Mouse (Mus musculus): Measurements from ENCODE around the gene Enox2. TPM values are rescaled to one million over a fixed set of nuclear protein-coding genes. Genes with fewer than 3 reads are reported as not detected.

The Enox2 gene
- total and polyA plus RNA-seq, 2 experiments from 2014 or later: 3.9 to 19.2 TPM

DNA sequence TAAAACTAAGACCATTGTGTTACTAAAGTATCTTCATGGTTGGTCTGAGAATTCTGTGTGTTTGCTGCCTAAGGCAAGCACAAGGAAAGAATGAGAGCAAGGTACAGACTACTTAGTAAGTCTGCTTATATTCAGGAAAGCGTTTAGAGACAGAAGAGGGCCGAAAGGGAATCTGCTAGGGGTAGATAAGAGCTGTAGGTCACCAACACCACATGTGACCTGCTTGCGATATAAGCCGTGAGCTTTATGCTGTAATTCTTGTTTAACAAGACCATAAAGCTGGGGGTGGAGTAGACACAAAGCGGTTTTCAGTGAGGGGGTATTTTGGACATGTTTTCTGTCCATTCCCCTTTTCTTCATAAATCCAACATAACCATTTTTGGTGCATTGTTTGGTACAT lies 302.4 kb downstream of the Enox2 start:
- no peaks in the 10 kb centered on the region for H3K36me3 ChIP-seq (replicated peaks; ENCODE audit: control insufficient read depth, insufficient read depth, low read length)
- TF ChIP-seq CTCF (IDR thresholded peaks at IDR 0.05; ENCODE audit: low read depth) (no peak), EP300 (IDR thresholded peaks at IDR 0.05; ENCODE audit: low read depth) (no peak)
- H3K4me2 ChIP-seq (ENCODE audit: low read depth, low read length): no peak overlapping the region
- 53% methylated on average over 5 of the region's 5 CpGs for WGBS
- DNase-seq (ENCODE audit: low spot score) (no peak), ATAC-seq (ENCODE audit: insufficient read depth, low read depth) (no peak)
- no peaks in the 10 kb centered on the region; the same call in 1 of the 2 replicates for H3K9me3 ChIP-seq (replicated peaks; ENCODE audit: control insufficient read depth, low read length)
- no peak overlapping the region for H3K9ac ChIP-seq (replicated peaks; ENCODE audit: low read depth, low read length)
- no peak overlapping the region for H3K4me3 ChIP-seq (ENCODE audit: low read depth, low read length)
- no peak overlapping the region for H3K27ac ChIP-seq (ENCODE audit: low read depth)
- H3K4me1 ChIP-seq (ENCODE audit: control insufficient read depth, insufficient read depth): no peaks in the 10 kb centered on the region
- no peaks in the 10 kb centered on the region for H3K27me3 ChIP-seq (ENCODE audit: control insufficient read depth, insufficient read depth, low read length)

DNA sequence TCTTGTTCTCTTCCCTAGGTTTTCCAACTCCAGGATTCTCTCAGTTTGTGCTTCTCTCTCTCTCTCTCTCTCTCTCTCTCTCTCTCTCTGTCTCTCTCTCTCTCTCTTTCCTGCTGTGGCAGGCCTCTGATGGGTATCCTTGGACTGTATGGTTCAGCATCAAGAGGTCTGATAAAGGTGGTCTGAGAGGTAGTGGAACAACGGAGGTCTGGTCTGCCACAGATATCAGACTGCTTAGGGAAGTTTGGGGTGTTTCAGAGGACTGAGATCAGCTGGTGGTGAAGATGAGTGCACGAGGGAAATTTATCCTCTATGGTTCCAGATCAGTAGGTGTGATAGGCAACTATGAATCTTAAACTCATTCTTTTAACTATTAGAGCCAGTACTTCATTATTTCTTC lies 303.6 kb downstream of the Enox2 start:
- TF ChIP-seq EP300 (IDR thresholded peaks at IDR 0.05; ENCODE audit: low read depth) (no peak), CTCF (IDR thresholded peaks at IDR 0.05; ENCODE audit: low read depth) (no peak)
- Histone ChIP-seq H3K27ac (ENCODE audit: low read depth) (no peak overlapping the region), H3K4me3 (ENCODE audit: low read depth, low read length) (no peak overlapping the region), H3K27me3 (ENCODE audit: control insufficient read depth, insufficient read depth, low read length) (no peaks in the 10 kb centered on the region), H3K4me2 (ENCODE audit: low read depth, low read length) (no peak overlapping the region), H3K9ac (replicated peaks; ENCODE audit: low read depth, low read length) (no peak overlapping the region), H3K4me1 (ENCODE audit: control insufficient read depth, insufficient read depth) (no peaks in the 10 kb centered on the region), H3K9me3 (replicated peaks; ENCODE audit: control insufficient read depth, low read length) (no peaks in the 10 kb centered on the region; the same call in 1 of the 2 replicates), H3K36me3 (replicated peaks; ENCODE audit: control insufficient read depth, insufficient read depth, low read length) (no peaks in the 10 kb centered on the region)
- WGBS: 63% methylated on average over 2 of the region's 2 CpGs
- ATAC-seq (ENCODE audit: insufficient read depth, low read depth): no peak
- no peak for DNase-seq (ENCODE audit: low spot score)

Other genes with a start within 250 kb of the Enox2 start
- gene Arhgap36, start 175.7 kb upstream of the Enox2 start, total RNA-seq (2014; rRNA removed; ENCODE audit: low replicate concordance): 0.66 and 2.0 TPM in 2 replicates
- gene Arhgap36, start 175.7 kb upstream of the Enox2 start, polyA plus RNA-seq (2015; fragmentation: Nextera tagmentation; extraction: Ambion mirVana): 1.9 and 2.5 TPM in 2 replicates